Mouse (Mus musculus) thymus, postnatal 10 days (tissue): ENCODE results near the gene Tmem144.

ENCODE experiments used
- DNase-seq, 2 experiments: peaks; one replicate each; pipeline ENCODE4 v3.0.0; 2021; ENCODE audit warnings: low spot score in 2 of 2

Tmem144 gene

DNA sequence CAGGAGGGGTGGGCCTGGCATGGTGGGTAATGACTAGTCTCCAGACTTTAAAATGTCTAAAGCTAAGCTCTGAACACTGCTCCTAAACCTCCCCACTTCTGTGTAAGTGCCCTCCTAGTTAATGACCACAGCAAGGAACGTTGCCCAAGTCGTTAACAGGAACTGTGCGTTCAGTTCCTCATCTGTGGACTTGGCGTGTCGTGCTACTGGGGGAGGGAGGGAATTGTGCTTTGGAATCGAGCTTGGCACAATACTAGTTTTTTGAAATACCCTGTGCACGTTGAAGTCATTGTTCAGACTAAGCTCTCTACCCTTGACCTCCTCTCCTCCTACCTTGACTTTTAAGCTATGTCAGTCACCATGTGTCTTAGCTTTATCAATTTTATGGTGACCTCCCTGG, 12.3 kb upstream of the Tmem144 start:
- no peak for DNase-seq

DNA sequence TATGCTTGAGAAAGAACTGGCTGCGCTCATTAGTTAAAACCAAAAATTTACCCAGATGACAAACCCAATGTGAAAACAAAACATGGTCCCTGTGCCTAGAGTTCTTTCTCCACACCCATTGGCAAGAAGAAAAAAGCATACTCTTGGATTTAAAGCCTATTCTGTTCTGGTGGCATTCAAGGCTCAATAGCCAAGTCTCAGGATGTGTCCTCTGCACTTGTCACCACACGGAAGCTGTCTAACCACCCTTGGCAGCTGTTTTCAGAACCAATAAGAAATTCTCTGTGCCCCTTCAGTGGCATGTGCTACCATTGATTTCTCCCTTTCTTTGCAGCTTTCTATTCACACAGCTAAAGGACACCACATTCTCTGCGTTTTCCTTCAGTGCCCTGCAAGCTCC, 5.6 kb upstream of the Tmem144 start:
- no peak for DNase-seq

GRCm38 (mm10) chr3:79857780-79858179, 5.2 kb upstream of the Tmem144 start:
- DNase-seq = no peak

DNA sequence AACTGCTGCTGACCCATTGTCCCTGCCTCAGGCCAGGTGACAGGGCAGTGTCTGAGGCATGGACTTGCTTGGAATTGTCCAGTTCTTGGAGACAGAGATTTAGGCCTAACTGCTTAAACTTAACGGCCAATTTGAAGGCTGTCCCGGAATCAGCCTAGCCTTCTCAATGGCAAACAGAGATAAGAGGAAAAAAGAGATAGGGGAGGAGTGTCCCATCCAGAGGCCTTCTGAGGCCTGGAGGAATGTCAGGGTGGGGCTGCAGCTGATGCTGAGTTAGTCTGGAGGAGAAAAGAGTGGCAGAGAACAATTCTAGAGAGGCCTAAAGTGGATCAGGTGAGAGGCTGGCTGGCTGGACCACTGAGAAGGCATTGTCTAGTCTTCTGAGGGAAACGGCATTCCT, 465 bp downstream of the Tmem144 start:
- DNase-seq = no peak

DNA sequence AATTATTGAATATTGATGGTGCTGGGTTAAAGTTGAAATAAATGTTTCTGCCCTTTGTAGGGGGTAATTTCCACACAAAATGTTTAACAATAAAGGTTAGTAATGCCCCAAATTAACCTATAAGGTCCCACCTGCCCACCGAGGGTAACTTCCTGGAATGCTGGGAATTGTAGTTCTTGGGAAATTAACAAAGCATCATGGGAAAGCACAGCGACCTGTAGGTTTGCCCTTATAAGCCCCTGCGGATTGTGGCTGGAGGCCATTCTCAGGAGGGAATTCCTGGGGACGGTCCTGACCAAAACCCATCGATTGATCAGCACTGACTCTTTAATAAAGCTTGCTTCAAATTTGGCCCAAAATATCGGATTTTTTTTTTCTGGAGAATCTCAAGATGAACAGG, 1.9 kb downstream of the Tmem144 start:
- DNase-seq = no peak

DNA sequence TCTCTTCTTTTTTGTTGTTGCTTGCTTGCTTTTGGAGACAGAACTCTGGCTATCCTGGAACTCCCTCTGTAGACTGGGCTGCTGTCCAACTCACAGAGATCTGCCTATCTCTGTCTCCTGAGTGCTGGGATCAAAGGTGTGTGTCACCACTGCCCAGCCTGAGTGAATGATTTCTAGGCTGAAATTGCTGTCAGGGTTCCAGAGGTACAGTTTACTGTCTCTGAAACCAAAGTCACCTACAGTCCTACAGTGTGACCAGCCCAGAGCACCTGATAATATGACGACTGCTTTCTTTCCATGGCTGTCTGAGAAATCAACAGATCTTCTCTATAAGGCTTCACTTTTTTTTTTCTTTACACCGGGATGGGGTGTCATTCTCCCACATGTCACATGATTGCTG, 3.0 kb downstream of the Tmem144 start:
- DNase-seq = no peak

DNA sequence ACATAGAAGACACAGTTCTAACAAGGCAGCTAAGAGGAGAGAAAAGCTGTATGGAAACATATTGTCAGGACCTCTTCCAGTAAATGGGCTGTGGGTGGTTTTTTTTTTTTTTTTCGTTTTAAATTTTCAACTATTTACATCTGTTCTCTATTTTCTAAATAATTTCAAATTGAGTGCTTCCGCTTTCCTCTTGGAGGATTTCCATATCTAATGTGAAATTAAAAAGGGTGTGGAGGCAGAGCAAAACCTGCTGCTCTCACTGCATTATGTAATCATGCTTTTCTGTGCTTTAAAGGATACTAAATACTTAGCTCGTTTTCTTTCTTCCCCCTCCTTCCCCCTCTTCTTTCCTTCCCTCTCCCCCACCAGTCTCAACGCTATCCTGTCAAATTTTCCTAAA, 3.7 kb downstream of the Tmem144 start:
- no peak for DNase-seq

GRCm38 (mm10) chr3:79846633-79847032, 5.9 kb downstream of the Tmem144 start:
- DNase-seq = no peak

DNA sequence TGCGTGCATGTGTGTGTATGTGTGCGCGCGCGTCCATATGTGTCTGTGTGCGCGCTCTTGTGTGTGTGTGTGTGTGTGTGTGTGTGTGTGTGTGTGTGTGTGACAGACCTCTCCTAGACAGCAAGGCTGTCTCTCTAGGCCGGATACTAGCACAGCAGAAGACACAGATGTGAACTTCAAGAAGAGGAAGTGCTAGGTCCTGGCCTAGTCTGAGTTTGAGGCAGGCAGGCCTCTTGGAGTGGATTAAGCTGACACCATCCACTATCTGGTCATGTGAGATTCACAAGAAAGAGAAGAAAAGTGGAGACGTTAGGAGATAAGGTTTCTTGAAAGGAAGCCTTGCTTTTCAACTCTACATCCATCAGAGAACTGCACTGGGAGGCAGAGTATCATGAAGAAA, 8.6 kb downstream of the Tmem144 start:
- DNase-seq = no peak

- DNase-seq = peak; percentile 51
Measured at GRCm38 (mm10) chr3:79842616-79843016, 10.0 kb downstream of the Tmem144 start.

DNA sequence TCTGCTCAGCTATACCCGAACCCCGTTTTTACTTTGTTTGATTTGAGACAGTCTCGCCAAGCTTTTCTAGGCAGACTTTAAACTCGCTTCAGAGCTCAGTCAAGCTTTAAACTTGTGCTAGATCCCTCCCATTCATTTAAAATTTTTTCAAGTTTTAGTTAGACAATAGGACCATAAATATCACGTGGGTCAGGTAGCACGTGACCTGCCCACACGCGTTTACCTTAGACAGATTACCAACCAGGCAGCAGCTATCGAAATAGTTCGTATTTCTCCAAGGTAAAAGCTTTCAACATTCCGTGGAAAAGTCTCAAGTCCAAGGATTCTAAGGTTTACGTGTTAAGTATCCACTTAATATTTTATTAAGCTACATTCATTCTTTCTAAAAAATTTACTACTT, 10.4 kb downstream of the Tmem144 start:
- peak; percentile 43 to 46 for DNase-seq

GRCm38 (mm10) chr3:79841475-79841874, 11.1 kb downstream of the Tmem144 start:
- DNase-seq = no peak

DNA sequence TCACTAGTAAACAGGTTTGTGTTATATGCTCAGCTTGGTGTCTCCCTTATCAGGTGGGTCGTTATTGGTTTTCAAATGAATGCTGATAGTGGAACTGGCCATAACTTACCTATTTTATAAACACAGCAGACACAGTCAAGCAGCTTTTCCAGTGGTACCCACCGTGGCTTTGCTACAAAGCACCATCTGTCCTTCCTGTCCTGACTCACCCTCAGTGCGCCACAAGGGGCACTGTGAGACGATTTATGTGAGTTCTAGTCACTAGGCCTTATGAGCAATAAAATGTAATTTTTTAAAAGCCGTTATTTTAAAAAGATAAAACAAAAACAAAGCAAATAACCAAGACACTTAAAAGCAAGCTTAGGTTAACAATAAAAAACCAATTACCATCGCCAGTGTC, 13.8 kb downstream of the Tmem144 start:
- no peak for DNase-seq

GRCm38 (mm10) chr3:79829289-79829688, 23.3 kb downstream of the Tmem144 start:
- no peak for DNase-seq

GRCm38 (mm10) chr3:79825067-79825780, 27.3 kb downstream of the Tmem144 start:
- DNase-seq = no peak

GRCm38 (mm10) chr3:79823176-79823575, 29.4 kb downstream of the Tmem144 start:
- no peak for DNase-seq

- no peak for DNase-seq
Measured at GRCm38 (mm10) chr3:79821131-79821530, 31.4 kb downstream of the Tmem144 start.

- DNase-seq = no peak
Measured at GRCm38 (mm10) chr3:79818202-79818995, 34.2 kb downstream of the Tmem144 start.

- DNase-seq = no peak
Measured at GRCm38 (mm10) chr3:79816229-79816628, 36.3 kb downstream of the Tmem144 start.

- peak; percentile 19 to 64 for DNase-seq
Measured at GRCm38 (mm10) chr3:79813814-79814490, 38.6 kb downstream of the Tmem144 start.

DNA sequence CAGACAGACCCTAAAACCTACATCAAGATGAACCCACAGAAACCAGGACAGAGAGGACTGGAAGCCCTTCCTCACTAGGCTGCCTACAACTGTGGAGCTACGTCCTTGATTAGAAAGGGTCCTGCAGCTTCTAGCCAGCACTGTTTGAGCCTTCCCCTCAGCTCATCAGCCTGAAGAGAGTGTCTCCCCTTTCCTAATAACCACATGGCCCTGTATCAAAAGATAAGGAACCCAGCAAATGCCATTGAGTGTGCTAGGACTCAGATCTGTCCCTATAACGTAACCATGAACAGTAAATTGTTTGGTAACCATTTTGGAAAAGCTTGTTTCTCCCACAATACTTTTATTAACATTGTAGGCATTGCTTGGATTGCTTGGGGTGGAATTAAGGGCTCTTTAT, 40.5 kb downstream of the Tmem144 start:
- DNase-seq = no peak

GRCm38 (mm10) chr3:79811632-79812031, 40.9 kb downstream of the Tmem144 start:
- DNase-seq = peak in 1 of 2 experiments; percentile 29

DNA sequence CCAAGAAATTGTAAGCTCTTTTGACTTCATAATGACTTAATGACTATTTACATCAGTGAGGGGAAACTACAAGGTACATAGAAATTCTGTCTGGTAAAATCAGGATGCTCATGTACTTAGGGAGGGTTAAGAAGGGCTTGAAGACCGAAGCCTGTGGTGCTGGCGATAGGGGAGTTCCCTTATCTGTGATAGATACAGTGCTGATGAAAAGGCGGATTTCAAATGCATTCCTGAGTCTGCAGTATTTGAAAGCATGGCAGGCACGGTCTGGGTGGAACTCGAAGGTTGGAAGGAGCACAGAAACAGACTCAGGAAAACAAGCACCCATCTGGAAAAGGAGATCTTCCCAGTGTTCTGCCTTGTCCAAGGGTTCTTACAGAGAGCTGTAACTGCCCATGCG, 42.0 kb downstream of the Tmem144 start:
- DNase-seq = no peak
